Mouse (Mus musculus) olfactory bulb, adult 2 months (tissue): ENCODE measurements around the gene Tesk2. TPM values are rescaled to one million over a fixed set of nuclear protein-coding genes. Genes with fewer than 3 reads are reported as not detected.

Experiments
- H3K27ac ChIP-seq: fragments of 200-500 bp; 2 replicates; pipeline ENCODE4 v1.5.1; 2012; ENCODE audit warnings: low read depth, low read length; ENCODE audit not compliant: insufficient read depth
- H3K4me1 ChIP-seq: fragments of 200-500 bp; 2 replicates; pipeline ENCODE4 v1.6.1; 2012; ENCODE audit warnings: low read length; ENCODE audit not compliant: control insufficient read depth, insufficient read depth
- H3K4me3 ChIP-seq: fragments of 200-500 bp; 2 replicates; pipeline ENCODE4 v1.5.1; 2012; ENCODE audit warnings: mild to moderate bottlenecking, low read depth, low read length, moderate library complexity; ENCODE audit not compliant: insufficient read depth
- CTCF ChIP-seq: fragments of 200-500 bp; IDR thresholded peaks from 2 replicates; pipeline ENCODE4 v1.5.1; 2012; ENCODE audit warnings: low read depth, mild to moderate bottlenecking, low read length, moderate library complexity; ENCODE audit not compliant: insufficient read depth
- POLR2A ChIP-seq: fragments of 200-500 bp; IDR thresholded peaks from 2 replicates; pipeline ENCODE4 v1.6.1; 2012; ENCODE audit warnings: mild to moderate bottlenecking, low read depth, low read length, moderate library complexity; ENCODE audit not compliant: insufficient read depth
- WGBS: fragments of 180-500 bp; shearing (Covaris S2); methylation state at CpG from one replicate; pipeline ENCODE4 v1.1.7; 2018; 5-methylcytosine and 5-hydroxymethylcytosine counted together
- polyA plus RNA-seq: library from polyadenylated mRNA; stranded (reverse); fragments of >200 nt; gene quantifications from 2 replicates; pipeline ENCODE4 v1.2.4, GENCODE M21; 2012; ENCODE audit warnings: low replicate concordance; ENCODE audit not compliant: missing spikeins, insufficient read depth, insufficient read length

Tesk2 gene
- polyA plus RNA-seq, 1 experiment: not detected

- 91% methylated on average over 5 of the region's 5 CpGs for WGBS
- no peak overlapping the region for H3K27ac ChIP-seq
- no peak for TF ChIP-seq POLR2A
- no peak for TF ChIP-seq CTCF
- no peaks in the 10 kb centered on the region for H3K4me1 ChIP-seq
- H3K4me3 ChIP-seq: no peak overlapping the region
Observed at GRCm38 (mm10) chr4:116776391-116776790, 55.6 kb downstream of the Tesk2 start.

- WGBS: 93% methylated on average over 3 of the region's 3 CpGs
- TF ChIP-seq CTCF: no peak
- TF ChIP-seq POLR2A: no peak
Observed at GRCm38 (mm10) chr4:116777079-116777478, 56.3 kb downstream of the Tesk2 start.

GRCm38 (mm10) chr4:116780541-116780940 is 59.8 kb downstream of the Tesk2 start:
- Histone ChIP-seq H3K27ac (no peak overlapping the region), H3K4me1 (0 out of 2 replicates have a peak, but pooled peaks cover 5% of the 10 kb centered on the region), H3K4me3 (no peak overlapping the region)
- no peak for TF ChIP-seq POLR2A
- TF ChIP-seq CTCF: no peak
- 82% methylated on average over 2 of the region's 2 CpGs for WGBS

More at GRCm38 (mm10) chr4:116777079-116777478, 56.3 kb downstream of the Tesk2 start:
- H3K4me1 ChIP-seq: 0 out of 2 replicates have a peak, but pooled peaks cover 1% of the 10 kb centered on the region
- no peak overlapping the region for H3K4me3 ChIP-seq
- H3K27ac ChIP-seq: no peak overlapping the region

- peak overlapping the region; percentile 45; the same call in 1 of the 2 replicates for H3K27ac ChIP-seq
- H3K4me1 ChIP-seq: 0 out of 2 replicates have a peak, but pooled peaks cover 5% of the 10 kb centered on the region
- TF ChIP-seq POLR2A (no peak), CTCF (no peak)
- H3K4me3 ChIP-seq: no peak overlapping the region
- WGBS: 79% methylated on average over 2 of the region's 2 CpGs
Observed at GRCm38 (mm10) chr4:116781366-116781765, 60.6 kb downstream of the Tesk2 start.

- Histone ChIP-seq H3K4me3 (no peak overlapping the region), H3K27ac (no peak overlapping the region), H3K4me1 (0 out of 2 replicates have a peak, but pooled peaks cover 5% of the 10 kb centered on the region)
- WGBS: 55% methylated on average over 8 of the region's 8 CpGs
- TF ChIP-seq POLR2A (no peak), CTCF (no peak)
Observed at GRCm38 (mm10) chr4:116782171-116782570, 61.4 kb downstream of the Tesk2 start.

GRCm38 (mm10) chr4:116786587-116786986 is 65.8 kb downstream of the Tesk2 start:
- 97% methylated on average over 1 of the region's 1 CpGs for WGBS
- H3K4me1 ChIP-seq: 0 out of 2 replicates have a peak, but pooled peaks cover 5% of the 10 kb centered on the region
- TF ChIP-seq CTCF (no peak), POLR2A (no peak)
- H3K4me3 ChIP-seq: no peak overlapping the region
- no peak overlapping the region for H3K27ac ChIP-seq

- Histone ChIP-seq H3K4me3 (no peak overlapping the region), H3K4me1 (no peaks in the 10 kb centered on the region), H3K27ac (no peak overlapping the region)
- no peak for TF ChIP-seq CTCF
- no peak for TF ChIP-seq POLR2A
- 54% methylated on average over 7 of the region's 7 CpGs for WGBS
Observed at GRCm38 (mm10) chr4:116787985-116788760, 67.4 kb downstream of the Tesk2 start.

- no peak for TF ChIP-seq CTCF
- TF ChIP-seq POLR2A: no peak
- 10% methylated on average over 3 of the region's 3 CpGs for WGBS
- no peaks in the 10 kb centered on the region for H3K4me1 ChIP-seq
- no peak overlapping the region for H3K27ac ChIP-seq
- no peak overlapping the region for H3K4me3 ChIP-seq
Observed at GRCm38 (mm10) chr4:116788956-116789355, 68.2 kb downstream of the Tesk2 start.

- no peak overlapping the region for H3K4me3 ChIP-seq
- H3K27ac ChIP-seq: no peak overlapping the region
- no peaks in the 10 kb centered on the region for H3K4me1 ChIP-seq
- 90% methylated on average over 8 of the region's 8 CpGs for WGBS
- TF ChIP-seq POLR2A (no peak), CTCF (no peak)
Observed at GRCm38 (mm10) chr4:116792453-116792852, 71.7 kb downstream of the Tesk2 start.

GRCm38 (mm10) chr4:116794273-116794672 is 73.5 kb downstream of the Tesk2 start:
- TF ChIP-seq POLR2A: no peak
- no peak for TF ChIP-seq CTCF
- no peaks in the 10 kb centered on the region for H3K4me1 ChIP-seq
- no peak overlapping the region for H3K4me3 ChIP-seq
- 82% methylated on average over 2 of the region's 2 CpGs for WGBS
- H3K27ac ChIP-seq: no peak overlapping the region
